Mouse (Mus musculus): Measurements from ENCODE around the gene Jade1.

The Jade1 gene

GRCm38 (mm10) chr3:41599226-41599625 lies 43.7 kb downstream of the Jade1 start:
- DNase-seq (ENCODE audit: low read depth, low spot score), result no peak

- peak; percentile 65 for DNase-seq (ENCODE audit: low read depth, low spot score)
These were observed 44.5 kb downstream of the Jade1 start for GRCm38 (mm10) chr3:41599806-41600589.

GRCm38 (mm10) chr3:41601226-41602020 lies 45.9 kb downstream of the Jade1 start:
- DNase-seq (ENCODE audit: low read depth, low spot score), result no peak

- no peak for DNase-seq (ENCODE audit: low read depth, low spot score)
These were observed 47.4 kb downstream of the Jade1 start for GRCm38 (mm10) chr3:41602933-41603332.

- DNase-seq (ENCODE audit: low read depth, low spot score), result no peak
These were observed 48.0 kb downstream of the Jade1 start for GRCm38 (mm10) chr3:41603470-41604019.

GRCm38 (mm10) chr3:41604629-41605321 lies 49.2 kb downstream of the Jade1 start:
- DNase-seq (ENCODE audit: low read depth, low spot score), result no peak

- no peak for DNase-seq (ENCODE audit: low read depth, low spot score)
These were observed 50.2 kb downstream of the Jade1 start for GRCm38 (mm10) chr3:41605601-41606329.

GRCm38 (mm10) chr3:41606330-41606664 lies 50.8 kb downstream of the Jade1 start:
- no peak for DNase-seq (ENCODE audit: low read depth, low spot score)

- no peak for DNase-seq (ENCODE audit: low read depth, low spot score)
These were observed 51.5 kb downstream of the Jade1 start for GRCm38 (mm10) chr3:41607050-41607449.

- no peak for DNase-seq (ENCODE audit: low read depth, low spot score)
These were observed 51.9 kb downstream of the Jade1 start for GRCm38 (mm10) chr3:41607467-41607866.

GRCm38 (mm10) chr3:41609071-41609470 lies 53.5 kb downstream of the Jade1 start:
- DNase-seq (ENCODE audit: low read depth, low spot score), result no peak

- DNase-seq (ENCODE audit: low read depth, low spot score), result no peak
These were observed 56.7 kb downstream of the Jade1 start for GRCm38 (mm10) chr3:41612211-41612610.

- DNase-seq (ENCODE audit: low read depth, low spot score), result no peak
These were observed 58.2 kb downstream of the Jade1 start for GRCm38 (mm10) chr3:41613706-41614105.

- DNase-seq (ENCODE audit: low read depth, low spot score), result no peak
These were observed 58.9 kb downstream of the Jade1 start for GRCm38 (mm10) chr3:41614230-41614985.

- no peak for DNase-seq (ENCODE audit: low read depth, low spot score)
These were observed 62.5 kb downstream of the Jade1 start for GRCm38 (mm10) chr3:41618036-41618435.

GRCm38 (mm10) chr3:41618488-41618887 lies 63.0 kb downstream of the Jade1 start:
- DNase-seq (ENCODE audit: low read depth, low spot score), result no peak

- no peak for DNase-seq (ENCODE audit: low read depth, low spot score)
These were observed 65.4 kb downstream of the Jade1 start for GRCm38 (mm10) chr3:41620971-41621370.

GRCm38 (mm10) chr3:41655642-41656041 lies 100.1 kb downstream of the Jade1 start:
- no peak for DNase-seq (ENCODE audit: low read depth, low spot score)
